Mouse (Mus musculus): ENCODE measurements at regions not wholly inside any gene's neighbourhood (a gene's known extent, or its start where the extent isn't known, plus 50 kb on each side); places are given as distances from the start of the nearest gene placed in this dataset.

DNA sequence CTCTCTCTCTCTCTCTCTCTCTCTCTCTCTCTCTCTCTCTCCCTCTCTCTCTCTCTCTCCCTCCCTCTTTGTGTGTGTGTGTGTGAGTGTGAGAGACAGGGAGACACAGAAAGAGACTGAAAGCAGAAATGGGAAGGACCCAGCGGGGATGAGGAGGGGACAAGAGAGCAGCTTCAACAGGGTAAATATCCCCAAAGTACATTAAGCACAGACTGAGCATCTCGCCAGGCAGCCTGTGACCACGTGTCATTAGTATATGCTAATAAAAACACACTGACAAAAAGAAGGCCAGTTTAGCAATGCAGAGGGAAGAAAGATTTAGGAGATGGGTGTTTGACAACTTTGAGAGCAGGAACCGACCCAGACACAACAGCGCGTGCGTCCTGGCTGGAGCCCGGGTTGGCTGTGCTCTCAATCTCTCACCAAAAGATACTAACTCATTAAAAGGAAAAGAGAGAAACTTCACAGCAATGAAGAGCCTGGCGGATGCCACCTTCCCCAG is 648.2 kb upstream of the 3110018I06Rik start:
- DNase-seq (ENCODE audit: low read depth, low spot score), result no peak
- Histone ChIP-seq H3K4me3 (ENCODE audit: control insufficient read depth in 1 of 2, insufficient read depth in 1 of 2, low read depth in 2 of 2, low read length in 2 of 2) (no peak overlapping the region), H3K27me3 (ENCODE audit: control insufficient read depth in 1 of 2, insufficient read depth in 2 of 2, low read length in 2 of 2) (no peaks in the 10 kb centered on the region), H3K9ac (ENCODE audit: control insufficient read depth, low read depth, low read length, poor library complexity, severe bottlenecking) (no peak overlapping the region), H3K27ac (ENCODE audit: control insufficient read depth, low read depth, low read length) (no peak overlapping the region), H3K4me1 (ENCODE audit: control insufficient read depth in 1 of 2, insufficient read depth in 2 of 2, low read length in 2 of 2) (no peaks in the 10 kb centered on the region), H3K9me3 (replicated peaks; ENCODE audit: insufficient read depth, low read length) (no peaks in the 10 kb centered on the region), H3K79me2 (ENCODE audit: control insufficient read depth, insufficient read depth, low read length, poor library complexity) (no peaks in the 10 kb centered on the region), H3K36me3 (ENCODE audit: control insufficient read depth in 1 of 2, insufficient read depth in 2 of 2, low read length in 2 of 2) (no peaks in the 10 kb centered on the region)
- TF ChIP-seq ZMIZ1 (IDR thresholded peaks at IDR 0.05; ENCODE audit: low read depth, low read length) (no peak), TBP (IDR thresholded peaks at IDR 0.05; ENCODE audit: low read depth, low read length) (no peak), POLR2AphosphoS2 (IDR thresholded peaks at IDR 0.05; ENCODE audit: low read length) (no peak), UBTF (IDR thresholded peaks at IDR 0.05; ENCODE audit: borderline replicate concordance, insufficient read depth, low read depth, low read length) (no peak), ETS1 (IDR thresholded peaks at IDR 0.05; ENCODE audit: low read depth, low read length) (no peak), GATA1 (IDR thresholded peaks at IDR 0.05; ENCODE audit: low read depth, low read length) (no peak), NELFE (IDR thresholded peaks at IDR 0.05; ENCODE audit: low read depth, low read length) (no peak), SIN3A (IDR thresholded peaks at IDR 0.05; ENCODE audit: low read length) (no peak), MYB (IDR thresholded peaks at IDR 0.05; ENCODE audit: low read depth, low read length) (no peak), POLR2A (IDR thresholded peaks at IDR 0.05; ENCODE audit: control insufficient read depth in 1 of 2, insufficient read depth in 1 of 2, low read depth in 1 of 2, low read length in 2 of 2, poor library complexity in 1 of 2) (no peak)

GRCm38 (mm10) chr12:106841996-106842395 is 646.4 kb upstream of the 3110018I06Rik start:
- DNase-seq (ENCODE audit: low read depth, low spot score), result no peak
- Histone ChIP-seq H3K9me3 (replicated peaks; ENCODE audit: insufficient read depth, low read length) (no peaks in the 10 kb centered on the region), H3K79me2 (ENCODE audit: control insufficient read depth, insufficient read depth, low read length, poor library complexity) (no peaks in the 10 kb centered on the region)

GRCm38 (mm10) chr12:106842396-106842795 is 646.0 kb upstream of the 3110018I06Rik start:
- H3K27ac ChIP-seq (ENCODE audit: control insufficient read depth, low read depth, low read length), result no peak overlapping the region
- no peak overlapping the region for H3K9ac ChIP-seq (ENCODE audit: control insufficient read depth, low read depth, low read length, poor library complexity, severe bottlenecking)
- no peak for DNase-seq (ENCODE audit: low read depth, low spot score)
- H3K9me3 ChIP-seq (replicated peaks; ENCODE audit: insufficient read depth, low read length), result no peaks in the 10 kb centered on the region
- no peaks in the 10 kb centered on the region for H3K27me3 ChIP-seq (ENCODE audit: control insufficient read depth in 1 of 2, insufficient read depth in 2 of 2, low read length in 2 of 2)
- TF ChIP-seq NRF1 (IDR thresholded peaks at IDR 0.05; ENCODE audit: insufficient read depth, low read depth, low read length, poor library complexity, severe bottlenecking) (no peak), EP300 (IDR thresholded peaks at IDR 0.05; ENCODE audit: low read depth in 1 of 2, low read length in 2 of 2) (no peak)
- no peaks in the 10 kb centered on the region for H3K79me2 ChIP-seq (ENCODE audit: control insufficient read depth, insufficient read depth, low read length, poor library complexity)
- H3K4me3 ChIP-seq (ENCODE audit: control insufficient read depth in 1 of 2, insufficient read depth in 1 of 2, low read depth in 2 of 2, low read length in 2 of 2), result no peak overlapping the region
- no peaks in the 10 kb centered on the region for H3K36me3 ChIP-seq (ENCODE audit: control insufficient read depth in 1 of 2, insufficient read depth in 2 of 2, low read length in 2 of 2)
- H3K4me1 ChIP-seq (ENCODE audit: control insufficient read depth in 1 of 2, insufficient read depth in 2 of 2, low read length in 2 of 2), result no peaks in the 10 kb centered on the region

More at GRCm38 (mm10) chr12:106841996-106842395, 646.4 kb upstream of the 3110018I06Rik start:
- Histone ChIP-seq H3K9ac (ENCODE audit: control insufficient read depth, low read depth, low read length, poor library complexity, severe bottlenecking) (no peak overlapping the region), H3K27me3 (ENCODE audit: control insufficient read depth in 1 of 2, insufficient read depth in 2 of 2, low read length in 2 of 2) (no peaks in the 10 kb centered on the region), H3K36me3 (ENCODE audit: control insufficient read depth in 1 of 2, insufficient read depth in 2 of 2, low read length in 2 of 2) (no peaks in the 10 kb centered on the region), H3K27ac (ENCODE audit: control insufficient read depth, low read depth, low read length) (no peak overlapping the region), H3K4me3 (ENCODE audit: control insufficient read depth in 1 of 2, insufficient read depth in 1 of 2, low read depth in 2 of 2, low read length in 2 of 2) (no peak overlapping the region), H3K4me1 (ENCODE audit: control insufficient read depth in 1 of 2, insufficient read depth in 2 of 2, low read length in 2 of 2) (no peaks in the 10 kb centered on the region)
- TF ChIP-seq POLR2AphosphoS2 (IDR thresholded peaks at IDR 0.05; ENCODE audit: low read length) (no peak), JUND (IDR thresholded peaks at IDR 0.05; ENCODE audit: low read depth, low read length) (no peak), E2F4 (IDR thresholded peaks at IDR 0.05; ENCODE audit: borderline replicate concordance, low read depth, low read length) (no peak), ZC3H11A (IDR thresholded peaks at IDR 0.05; ENCODE audit: low read depth, low read length) (no peak), MYB (IDR thresholded peaks at IDR 0.05; ENCODE audit: low read depth, low read length) (no peak), POLR2A (IDR thresholded peaks at IDR 0.05; ENCODE audit: control insufficient read depth in 1 of 2, insufficient read depth in 1 of 2, low read depth in 1 of 2, low read length in 2 of 2, poor library complexity in 1 of 2) (no peak), EP300 (IDR thresholded peaks at IDR 0.05; ENCODE audit: low read depth in 1 of 2, low read length in 2 of 2) (no peak)
